Mouse (Mus musculus) hindbrain, embryonic 14.5 days (tissue): Measurements from ENCODE around the gene Fsd1l. TPM values are rescaled to one million over a fixed set of nuclear protein-coding genes. Genes with fewer than 3 reads are reported as not detected.
"Not testable (repeated sequence)": the region's sequence is repeated elsewhere in the genome, so short reads cannot be mapped to it uniquely, and the experiment has no call there.

ENCODE experiments used
- ATAC-seq: fragments of 200-750 bp; cut with Nextera tagmentation; 2 replicates; pipeline ENCODE4 v1.8.0; 2017; ENCODE audit warnings: moderate number of reproducible peaks, mild to moderate bottlenecking, moderate TSS enrichment, moderate library complexity; ENCODE audit not compliant: low FRiP score
- DNase-seq: peaks from one replicate; pipeline ENCODE4 v3.0.0-alpha.2; 2015; ENCODE audit warnings: low spot score
- H3K27ac ChIP-seq: fragments of 300-500 bp; sonication (generic); 2 replicates; pipeline ENCODE4 v1.5.1; 2014; ENCODE audit warnings: mild to moderate bottlenecking, moderate library complexity
- H3K27me3 ChIP-seq: fragments of 300-500 bp; sonication (generic); 2 replicates; pipeline ENCODE4 v1.6.1; 2014; ENCODE audit warnings: mild to moderate bottlenecking, low read length, mixed read lengths; ENCODE audit not compliant: control insufficient read depth, insufficient read depth
- H3K36me3 ChIP-seq: fragments of 300-500 bp; sonication (generic); replicated peaks from 2 replicates; pipeline ENCODE4 v1.6.1; 2014; ENCODE audit not compliant: control insufficient read depth, insufficient read depth
- H3K4me1 ChIP-seq: fragments of 300-500 bp; sonication (generic); replicated peaks from 2 replicates; pipeline ENCODE4 v1.6.1; 2014; ENCODE audit warnings: antibody characterized with exemption, low read length, mixed read lengths; ENCODE audit not compliant: control insufficient read depth, insufficient read depth
- H3K4me2 ChIP-seq: fragments of 300-500 bp; sonication (generic); replicated peaks from 2 replicates; pipeline ENCODE4 v1.6.1; 2014; ENCODE audit warnings: mild to moderate bottlenecking, moderate library complexity
- H3K4me3 ChIP-seq: fragments of 300-500 bp; sonication (generic); replicated peaks from 2 replicates; pipeline ENCODE4 v1.5.1; 2014; ENCODE audit warnings: mild to moderate bottlenecking, low read length
- H3K9ac ChIP-seq: fragments of 300-500 bp; sonication (generic); 2 replicates; pipeline ENCODE4 v1.6.1; 2014
- H3K9me3 ChIP-seq: fragments of 300-500 bp; sonication (generic); 2 replicates; pipeline ENCODE4 v1.6.1; 2016; ENCODE audit warnings: low read length; ENCODE audit not compliant: control insufficient read depth
- WGBS: fragments of 180-500 bp; shearing (Covaris S2); extraction: QIAGEN DNeasy Blood & Tissue Kit; methylation state at CpG from one replicate; pipeline ENCODE4 v1.1.7; 2014; 5-methylcytosine and 5-hydroxymethylcytosine counted together
- polyA plus RNA-seq: library from polyadenylated mRNA; unstranded; fragments of >200 nt; fragmentation: Nextera tagmentation; extraction: Ambion mirVana; gene quantifications from 2 replicates; pipeline ENCODE4 v1.2.1, GENCODE M21; 2014

Fsd1l gene
- polyA plus RNA-seq, 1 experiment from 2014 or later: 33.4 TPM

DNA sequence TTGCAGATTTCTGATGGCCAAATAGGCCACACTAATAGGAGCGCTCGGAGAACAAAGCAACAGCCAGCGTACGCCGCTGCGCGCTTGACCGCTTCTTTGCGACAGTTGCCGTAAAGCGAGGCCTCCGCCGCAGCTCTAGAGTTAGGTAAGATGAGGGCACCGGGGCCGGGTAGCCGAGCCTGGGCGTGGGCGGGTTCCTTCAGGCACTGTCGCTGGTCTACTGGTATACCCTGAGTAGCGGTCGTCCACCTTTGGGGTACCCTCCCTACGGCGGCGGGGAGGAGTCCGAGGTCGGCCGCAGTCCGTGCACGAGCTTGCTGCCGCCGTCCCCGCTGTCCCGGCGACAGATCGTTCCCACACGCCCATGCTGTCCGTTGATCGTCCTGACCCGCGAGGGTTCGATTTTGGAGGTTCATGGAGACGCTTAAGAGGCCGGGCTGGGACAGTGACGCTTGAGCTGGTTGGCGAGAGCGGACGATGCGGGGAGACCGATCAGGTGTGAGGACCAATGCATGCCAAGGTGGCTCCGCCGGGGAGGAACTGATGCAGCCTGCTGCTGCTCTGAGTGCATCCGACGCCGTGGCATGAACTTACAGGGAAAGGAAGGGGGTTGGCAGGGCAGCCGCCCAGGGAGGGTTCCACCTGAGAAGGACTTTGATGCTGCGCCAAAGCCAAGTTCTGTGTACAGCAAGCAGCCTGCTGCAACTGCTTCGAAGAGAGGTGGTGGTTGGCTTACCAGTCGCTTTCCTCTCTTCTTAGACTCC, 83.0 kb downstream of the Fsd1l start:
- H3K36me3 ChIP-seq: peaks cover 5% of the 10 kb centered on the region; the same call in 1 of the 2 replicates
- peaks cover 9% of the 10 kb centered on the region for H3K4me1 ChIP-seq
- no peaks in the 10 kb centered on the region for H3K27me3 ChIP-seq
- H3K4me3 ChIP-seq: peak overlapping the region; percentile 94
- H3K9ac ChIP-seq: peak overlapping the region; percentile 95
- H3K27ac ChIP-seq: peak overlapping the region; percentile 95
- no peaks in the 10 kb centered on the region for H3K9me3 ChIP-seq
- peak overlapping the region; percentile 79 for H3K4me2 ChIP-seq
- ATAC-seq (peak; percentile 96), DNase-seq (peak; percentile 96)
- WGBS: 6% methylated on average over 58 of the region's 58 CpGs

DNA sequence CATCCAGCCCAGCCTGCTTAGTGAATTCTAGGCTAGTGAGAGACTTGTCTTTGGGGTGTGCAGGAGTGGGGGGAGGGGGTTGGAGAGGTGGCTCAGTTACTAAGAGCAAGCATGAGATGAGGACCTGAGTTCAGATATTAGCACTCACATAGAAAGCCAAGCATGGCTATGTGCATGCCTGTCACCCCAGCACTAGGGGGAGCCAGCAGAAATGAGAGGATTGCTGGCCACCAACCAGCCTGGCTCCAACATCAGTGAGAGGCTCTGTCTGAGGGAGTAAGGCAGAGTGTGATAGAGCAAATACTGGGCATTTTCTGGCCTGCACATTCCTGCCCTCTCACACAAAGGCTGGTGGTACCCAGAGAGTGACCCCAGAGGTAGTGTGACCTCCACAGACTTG, 84.7 kb downstream of the Fsd1l start:
- H3K9ac ChIP-seq: no peak overlapping the region
- DNase-seq (no peak), ATAC-seq (no peak)
- no peaks in the 10 kb centered on the region for H3K27me3 ChIP-seq
- H3K9me3 ChIP-seq: no peaks in the 10 kb centered on the region
- H3K36me3 ChIP-seq: peaks cover 11% of the 10 kb centered on the region; the same call in 1 of the 2 replicates
- no peak overlapping the region for H3K4me3 ChIP-seq
- no peak overlapping the region for H3K4me2 ChIP-seq
- no peak overlapping the region for H3K27ac ChIP-seq
- H3K4me1 ChIP-seq: peaks cover 9% of the 10 kb centered on the region

DNA sequence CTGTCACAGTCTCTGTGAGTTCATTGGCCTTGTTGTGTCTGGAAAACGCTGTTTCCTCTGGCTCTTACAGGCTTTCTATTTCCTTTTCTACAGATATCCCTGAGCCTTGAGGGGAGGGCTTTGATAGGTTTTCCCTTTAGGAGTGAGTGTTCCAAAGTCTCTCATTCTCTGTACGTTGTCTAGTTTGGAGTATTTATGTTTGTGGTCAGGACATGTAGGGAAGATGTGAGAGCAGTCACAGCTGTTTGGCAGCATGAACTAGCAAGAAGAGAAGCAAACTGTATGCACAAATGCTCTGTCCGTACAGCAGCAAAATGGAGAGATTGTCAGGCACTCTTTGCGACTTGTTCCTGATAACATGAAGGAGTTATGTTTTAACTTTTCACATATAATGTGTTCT, 86.3 kb downstream of the Fsd1l start:
- Histone ChIP-seq H3K4me3 (no peak overlapping the region), H3K4me1 (peaks cover 9% of the 10 kb centered on the region), H3K27ac (no peak overlapping the region), H3K9ac (no peak overlapping the region), H3K36me3 (peaks cover 25% of the 10 kb centered on the region), H3K27me3 (no peaks in the 10 kb centered on the region), H3K9me3 (no peaks in the 10 kb centered on the region), H3K4me2 (no peak overlapping the region)
- DNase-seq (no peak), ATAC-seq (no peak)
- 88% methylated on average over 4 of the region's 4 CpGs for WGBS

DNA sequence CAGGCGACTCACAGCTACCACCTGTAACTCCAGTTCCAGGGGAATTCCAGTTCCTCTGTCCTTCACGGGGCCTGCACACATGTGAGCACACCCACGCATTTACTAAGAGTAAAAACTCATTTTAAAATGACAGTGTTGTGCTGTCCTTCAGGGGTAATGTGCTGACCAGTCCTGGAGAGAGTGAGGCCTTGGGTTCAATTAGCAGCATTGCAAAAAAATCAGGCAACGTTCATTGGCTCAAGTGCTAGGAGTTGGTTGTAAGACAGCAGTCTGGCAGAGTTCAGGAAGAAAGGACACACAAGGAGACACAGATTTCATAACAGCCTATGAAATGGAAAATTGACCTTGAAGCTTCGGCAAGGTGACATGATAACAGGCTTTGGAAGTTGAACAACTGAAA, 87.0 kb downstream of the Fsd1l start:
- ATAC-seq (no peak), DNase-seq (no peak)
- Histone ChIP-seq H3K4me2 (no peak overlapping the region), H3K4me3 (no peak overlapping the region), H3K9me3 (no peaks in the 10 kb centered on the region), H3K9ac (no peak overlapping the region), H3K27me3 (no peaks in the 10 kb centered on the region), H3K36me3 (peaks cover 25% of the 10 kb centered on the region), H3K27ac (no peak overlapping the region), H3K4me1 (peaks cover 9% of the 10 kb centered on the region)
- 89% methylated on average over 5 of the region's 5 CpGs for WGBS

DNA sequence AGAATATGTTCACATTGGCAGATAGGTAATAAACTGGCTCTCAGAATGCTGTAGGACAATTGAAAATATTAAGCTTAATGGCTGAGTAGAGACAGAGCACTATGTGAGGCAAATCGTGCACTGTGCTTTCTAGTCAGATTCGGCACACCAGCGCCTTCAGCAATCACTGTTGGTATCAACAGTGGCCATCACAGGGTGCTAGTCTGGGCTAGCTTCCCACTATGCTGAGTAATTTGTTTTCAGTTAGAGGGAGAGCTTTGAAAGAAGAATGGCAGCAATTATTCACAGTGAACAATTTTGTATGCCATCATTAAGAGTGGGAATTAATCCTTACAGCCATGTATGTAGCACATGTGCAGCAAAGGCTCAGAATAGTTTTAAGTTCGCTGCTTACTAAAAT, 91.2 kb downstream of the Fsd1l start:
- WGBS: 88% methylated on average over 4 of the region's 4 CpGs

DNA sequence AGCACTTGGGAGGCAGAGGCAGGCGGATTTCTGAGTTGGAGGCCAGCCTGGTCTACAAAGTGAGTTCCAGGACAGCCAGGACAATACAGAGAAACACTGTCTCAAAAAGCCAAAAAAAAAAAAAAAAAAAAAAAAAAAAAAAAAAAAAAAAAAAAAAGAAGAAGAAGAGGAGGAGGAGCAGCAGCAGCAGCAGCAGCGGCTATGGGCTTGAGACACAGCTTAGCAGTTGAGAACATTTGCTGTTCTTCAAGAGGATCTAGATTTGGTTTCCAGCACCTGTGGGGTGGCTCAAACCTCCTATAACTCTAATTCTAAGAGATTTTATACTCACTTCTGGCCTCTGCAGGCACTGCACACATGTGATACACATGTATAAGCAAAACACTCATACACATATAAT, 94.8 kb downstream of the Fsd1l start:
- H3K4me1 ChIP-seq, H3K4me2 ChIP-seq, H3K4me3 ChIP-seq, H3K9ac ChIP-seq, DNase-seq, H3K9me3 ChIP-seq, ATAC-seq, H3K27me3 ChIP-seq, H3K27ac ChIP-seq: not testable (repeated sequence)
- 97% methylated on average over 2 of the region's 2 CpGs for WGBS
- H3K36me3 ChIP-seq: peaks cover 50% of the 10 kb centered on the region

More for the DNA sequence above, 91.2 kb downstream of the Fsd1l start:
- no peak overlapping the region for H3K4me2 ChIP-seq
- H3K9ac ChIP-seq: no peak overlapping the region
- H3K9me3 ChIP-seq: no peaks in the 10 kb centered on the region
- no peaks in the 10 kb centered on the region for H3K27me3 ChIP-seq
- peaks cover 40% of the 10 kb centered on the region for H3K36me3 ChIP-seq
- H3K4me1 ChIP-seq: no peaks in the 10 kb centered on the region
- DNase-seq: no peak
- H3K4me3 ChIP-seq: no peak overlapping the region
- ATAC-seq: no peak
- H3K27ac ChIP-seq: no peak overlapping the region

DNA sequence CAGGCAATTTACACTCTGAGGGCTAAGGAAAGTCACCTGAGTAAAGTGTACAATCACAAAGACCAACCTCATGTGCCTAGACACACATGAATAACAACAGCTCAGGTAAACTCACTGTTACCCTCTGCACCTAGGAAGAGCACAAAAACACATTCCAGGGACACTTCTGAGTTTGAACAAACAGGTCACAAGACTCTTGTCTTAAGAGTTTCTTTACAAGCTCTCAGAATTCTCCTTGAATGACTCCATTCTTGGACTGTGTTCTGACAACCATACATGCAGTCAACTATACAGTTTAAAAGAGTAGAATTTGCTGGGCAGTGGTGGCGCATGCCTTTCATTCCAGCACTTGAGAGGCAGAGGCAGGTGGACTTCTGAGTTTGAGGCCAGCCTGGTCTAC, 96.8 kb downstream of the Fsd1l start:
- DNase-seq (no peak), ATAC-seq (no peak)
- Histone ChIP-seq H3K4me3 (no peak overlapping the region), H3K36me3 (peaks cover 54% of the 10 kb centered on the region), H3K4me1 (no peaks in the 10 kb centered on the region), H3K4me2 (no peak overlapping the region), H3K27me3 (no peaks in the 10 kb centered on the region), H3K9ac (no peak overlapping the region), H3K9me3 (no peaks in the 10 kb centered on the region), H3K27ac (no peak overlapping the region)
- 100% methylated on average over 1 of the region's 1 CpGs for WGBS

DNA sequence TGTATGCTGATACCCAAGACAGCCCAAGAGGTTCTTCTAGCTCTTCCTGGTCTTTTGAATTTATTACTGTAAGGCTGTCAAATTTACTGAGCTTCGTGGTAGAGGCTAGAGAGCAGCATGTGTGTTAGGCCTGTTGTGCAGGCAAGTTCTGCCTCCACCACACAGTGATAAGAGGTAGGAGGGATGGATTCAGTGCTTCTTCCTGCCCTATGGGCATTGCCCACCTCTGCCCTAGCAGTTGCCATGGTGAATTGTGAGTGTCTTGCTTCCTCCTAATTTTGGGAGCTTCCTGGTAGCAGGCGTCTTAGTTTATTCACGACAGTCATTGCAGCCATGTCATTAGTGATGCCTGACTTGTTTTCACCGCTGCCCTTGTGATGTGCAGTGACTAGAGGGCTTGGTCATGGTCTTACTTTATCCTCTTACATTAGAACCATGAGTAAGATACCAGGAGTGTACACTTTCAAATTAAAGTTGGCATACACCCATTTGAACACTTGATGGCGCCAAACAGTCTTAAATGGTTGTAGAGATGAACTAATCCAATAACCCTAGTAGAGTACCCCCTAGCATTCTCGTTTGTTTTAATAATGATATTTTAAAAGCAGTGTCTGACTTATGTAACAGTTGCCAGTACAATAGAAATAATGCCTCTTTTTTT, 107.8 kb downstream of the Fsd1l start:
- no peaks in the 10 kb centered on the region for H3K27me3 ChIP-seq
- no peak overlapping the region for H3K4me3 ChIP-seq
- no peaks in the 10 kb centered on the region for H3K4me1 ChIP-seq
- H3K36me3 ChIP-seq: peaks cover 72% of the 10 kb centered on the region
- H3K9ac ChIP-seq: no peak overlapping the region
- no peak overlapping the region for H3K27ac ChIP-seq
- DNase-seq: peak; percentile 83
- H3K9me3 ChIP-seq: no peaks in the 10 kb centered on the region
- ATAC-seq: peak; percentile 71; the same call in 1 of the 2 replicates
- H3K4me2 ChIP-seq: no peak overlapping the region
- WGBS: 37% methylated on average over 6 of the region's 6 CpGs

DNA sequence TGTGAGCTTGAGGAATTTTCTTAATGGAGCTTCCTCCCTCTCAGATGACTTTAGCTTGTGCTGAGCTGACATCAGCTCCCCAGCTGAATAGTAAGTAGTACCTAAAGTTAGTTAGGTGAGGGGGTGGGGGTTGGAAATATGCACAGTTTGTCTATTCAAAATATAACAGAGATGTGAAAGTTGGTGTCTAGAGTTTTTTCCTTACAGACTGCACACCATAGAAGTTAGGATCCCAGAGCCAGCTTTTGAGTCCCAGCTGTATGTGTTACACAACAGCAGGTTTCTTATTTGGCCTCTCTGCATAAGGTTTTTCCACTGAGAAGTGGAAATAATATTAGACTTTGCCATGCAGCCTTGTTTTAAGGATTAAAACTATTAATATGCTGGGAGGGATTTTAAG, 118.6 kb downstream of the Fsd1l start:
- H3K27ac ChIP-seq: no peak overlapping the region
- no peak overlapping the region for H3K4me2 ChIP-seq
- ATAC-seq (no peak), DNase-seq (no peak)
- H3K9ac ChIP-seq: no peak overlapping the region
- no peaks in the 10 kb centered on the region for H3K27me3 ChIP-seq
- H3K4me3 ChIP-seq: no peak overlapping the region
- no peaks in the 10 kb centered on the region for H3K4me1 ChIP-seq
- H3K36me3 ChIP-seq: peaks cover 44% of the 10 kb centered on the region
- H3K9me3 ChIP-seq: no peaks in the 10 kb centered on the region
